Mouse (Mus musculus) mouse trophoblast stem cell (cell line): Measurements from ENCODE around the gene Dnajc21.
"Not testable (repeated sequence)": the region's sequence is repeated elsewhere in the genome, so short reads cannot be mapped to it uniquely, and the experiment has no call there.

Experiments used
- in situ Hi-C, 2 experiments: fragments of 300-500 bp; cut with MseI, MboI; formaldehyde crosslinking; loops; 2 replicates in 1 of 2; 3 replicates in 1 of 2; pipeline ENCODE4 v1.15.1; 2025

Gene Dnajc21

DNA sequence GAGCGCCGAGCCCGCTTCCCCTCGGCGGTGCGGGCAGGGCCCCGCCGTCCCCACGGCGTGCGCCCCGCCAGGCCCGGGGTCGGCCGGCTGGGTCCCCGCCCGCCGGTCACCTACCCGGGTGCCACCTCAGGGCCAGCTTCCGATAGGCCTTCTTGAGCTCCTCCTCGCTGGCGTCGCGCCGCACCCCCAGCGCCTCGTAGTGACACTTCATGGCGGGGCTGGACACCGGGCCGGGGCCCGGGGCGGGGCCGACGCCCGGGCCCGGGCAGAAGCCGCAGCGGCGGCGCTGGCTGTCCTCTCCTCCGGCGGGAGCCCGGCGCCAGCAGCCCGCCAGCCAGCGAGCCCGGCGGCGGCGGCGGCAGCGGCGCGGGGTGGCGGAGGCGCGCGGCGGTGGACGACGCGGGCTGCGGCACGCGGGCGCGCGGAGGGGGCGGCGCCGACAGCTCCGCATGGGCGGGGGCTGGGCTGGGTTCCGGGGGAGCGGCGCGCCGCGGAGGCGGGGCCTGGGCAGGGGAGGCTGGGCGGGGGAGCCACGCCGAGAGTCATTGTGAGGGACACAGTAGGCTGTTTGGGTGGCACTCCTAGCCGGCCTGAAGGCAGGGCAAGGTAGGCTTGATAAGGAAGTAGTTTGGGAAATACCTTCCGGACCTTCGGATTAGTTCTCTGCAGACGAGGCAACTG lies at the start of gene Dnajc21:
Gene Dnajc21 (minus strand): TSS at position 366 of the 681 bp plus-strand sequence.
- in situ Hi-C loops = no loop called here

DNA sequence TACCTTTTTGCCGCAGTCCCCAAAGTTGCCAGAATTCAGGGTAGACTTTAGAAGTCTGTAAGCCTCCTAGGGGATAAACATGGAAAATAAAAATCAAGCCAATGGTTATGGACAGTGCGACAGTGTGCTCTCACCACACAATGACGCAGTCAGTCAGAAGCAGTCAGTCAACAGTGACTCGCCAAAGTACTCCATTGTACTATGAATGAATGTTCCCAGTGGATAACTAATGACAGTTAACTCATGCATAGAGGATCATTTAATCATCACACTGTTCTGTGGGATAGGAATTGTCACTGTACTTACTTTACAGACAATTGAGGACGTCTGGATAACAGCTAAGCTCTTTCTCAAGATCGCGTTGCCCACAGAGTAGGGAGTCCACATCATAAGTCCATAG lies 44.9 kb upstream of the Dnajc21 start:
- in situ Hi-C loops = loop anchor here (25.0 kb wide), 1 partner anchor 372 kb away; no protein-coding TSS in a partner anchor

DNA sequence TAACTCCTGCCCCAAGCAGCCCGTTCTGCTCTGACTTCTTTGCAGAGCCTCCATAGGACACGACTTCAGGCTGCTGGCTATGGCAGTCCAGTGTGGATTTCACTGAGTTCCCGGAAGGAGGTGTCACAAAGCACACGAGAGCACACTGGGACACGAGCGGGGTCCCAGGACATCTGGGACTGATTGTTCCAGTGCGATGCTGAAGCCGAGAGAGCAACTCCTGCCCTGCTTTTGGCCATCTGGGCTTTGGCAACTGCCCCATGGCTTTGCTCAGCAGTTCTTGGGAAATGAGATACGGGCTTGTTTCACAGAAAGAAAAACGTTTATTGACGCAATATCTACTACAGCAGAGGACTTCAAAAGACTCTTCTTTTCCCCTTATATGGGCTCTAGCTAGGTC lies 35.8 kb upstream of the Dnajc21 start:
- in situ Hi-C loops = loop anchor here (25.0 kb wide), 1 partner anchor 381 kb away; no protein-coding TSS in a partner anchor

DNA sequence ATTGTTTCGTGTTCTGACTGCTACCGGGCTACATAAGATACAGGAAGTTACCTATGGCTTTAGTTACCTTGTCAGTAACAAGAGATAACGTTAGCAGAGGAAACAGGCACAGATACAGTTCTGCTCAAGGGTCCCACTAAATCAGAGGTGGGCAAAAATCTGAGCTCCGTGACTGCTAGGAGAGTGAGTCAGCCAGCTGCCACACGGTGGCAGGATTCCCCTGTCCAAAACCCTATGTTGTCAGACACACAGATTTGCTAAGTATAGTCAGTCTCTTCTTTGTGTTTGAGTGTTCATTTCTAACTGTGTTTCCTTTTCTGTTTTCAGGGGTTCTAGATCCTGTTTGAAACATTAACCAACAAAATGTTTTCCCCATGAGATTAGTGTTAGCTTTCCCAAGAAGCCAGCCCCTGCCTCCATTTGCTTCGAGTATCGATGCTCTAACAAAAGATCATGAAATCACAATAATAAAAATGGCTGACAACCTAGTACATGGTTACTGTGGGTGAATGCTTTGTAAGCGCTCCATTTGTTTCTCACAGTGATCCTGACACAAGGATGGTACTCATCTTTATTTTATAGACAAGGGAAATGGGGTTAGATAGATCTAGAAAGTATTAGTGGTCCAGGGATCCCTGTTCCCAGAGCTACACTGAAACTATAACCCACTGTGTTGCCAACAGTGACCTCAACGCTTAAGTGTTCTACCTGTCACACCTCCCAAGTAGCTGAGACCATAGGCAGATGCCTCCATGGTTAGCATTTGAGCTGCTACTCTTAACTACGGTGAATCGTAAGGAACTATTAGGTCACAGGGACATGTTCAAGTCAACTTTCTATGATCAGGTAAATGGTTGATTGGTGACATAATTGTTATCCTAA lies 30.8 kb upstream of the Dnajc21 start:
- in situ Hi-C loops = loop anchor here (25.0 kb wide), 1 partner anchor 386 kb away; no protein-coding TSS in a partner anchor

DNA sequence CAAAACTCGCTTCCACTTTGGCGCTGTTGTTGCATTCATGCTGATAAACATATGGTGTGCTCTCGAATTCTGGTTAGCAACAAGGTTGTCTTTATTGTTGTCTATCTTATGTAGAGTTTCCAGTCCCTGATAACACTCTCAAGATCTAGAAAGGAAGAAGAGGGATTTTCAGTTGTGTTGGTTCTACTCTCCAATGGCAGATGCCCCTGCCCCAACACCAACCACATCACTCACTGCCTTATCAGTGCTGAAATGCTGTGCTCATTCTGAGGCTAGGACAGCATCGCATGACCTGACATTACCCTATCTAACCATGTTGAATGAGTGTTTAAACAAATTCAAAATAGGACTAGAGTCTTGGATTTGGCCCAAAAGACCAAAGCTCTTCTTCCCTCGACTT lies 29.7 kb upstream of the Dnajc21 start:
- in situ Hi-C loops = loop anchor here (25.0 kb wide), 1 partner anchor 387 kb away; no protein-coding TSS in a partner anchor

DNA sequence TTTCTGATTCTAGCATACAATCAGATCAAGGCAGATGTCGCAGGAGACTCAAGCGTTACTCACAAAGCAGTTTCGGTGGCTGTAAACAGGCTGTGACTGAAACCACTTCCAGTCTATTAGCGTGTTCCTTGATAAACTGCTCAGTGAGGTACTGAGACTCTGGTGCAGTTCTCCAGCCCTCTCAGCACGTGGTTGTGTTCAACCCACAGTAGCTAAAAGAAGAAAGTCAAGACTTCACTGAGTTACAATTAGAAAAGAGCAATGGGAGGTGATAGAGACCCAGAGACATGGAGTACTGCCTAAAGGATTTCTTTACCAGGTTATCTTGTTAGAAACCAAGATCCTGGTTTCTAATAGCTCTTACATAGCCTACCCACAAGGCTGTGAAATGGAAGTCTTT lies 29.3 kb upstream of the Dnajc21 start:
- in situ Hi-C loops = no loop called here

DNA sequence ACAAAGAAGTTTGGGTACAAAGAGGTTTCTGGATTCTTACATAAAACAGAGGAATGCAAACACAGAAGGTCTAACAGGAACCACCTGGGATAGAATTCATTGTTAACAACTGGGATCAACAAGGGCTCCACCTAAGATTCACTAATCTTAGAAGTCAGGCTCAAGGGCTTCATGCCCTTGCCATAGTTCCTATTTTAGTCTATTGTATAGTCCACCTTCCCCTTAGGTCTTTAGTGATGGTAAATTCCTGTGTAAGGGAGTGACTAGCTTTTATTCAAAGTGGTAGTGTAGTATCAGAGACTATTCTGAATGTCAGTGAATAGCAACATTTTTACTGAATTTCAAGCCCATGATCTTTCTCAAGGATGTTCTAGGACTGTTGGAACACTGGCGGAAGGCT lies 26.4 kb upstream of the Dnajc21 start:
- in situ Hi-C loops = not testable (repeated sequence)

DNA sequence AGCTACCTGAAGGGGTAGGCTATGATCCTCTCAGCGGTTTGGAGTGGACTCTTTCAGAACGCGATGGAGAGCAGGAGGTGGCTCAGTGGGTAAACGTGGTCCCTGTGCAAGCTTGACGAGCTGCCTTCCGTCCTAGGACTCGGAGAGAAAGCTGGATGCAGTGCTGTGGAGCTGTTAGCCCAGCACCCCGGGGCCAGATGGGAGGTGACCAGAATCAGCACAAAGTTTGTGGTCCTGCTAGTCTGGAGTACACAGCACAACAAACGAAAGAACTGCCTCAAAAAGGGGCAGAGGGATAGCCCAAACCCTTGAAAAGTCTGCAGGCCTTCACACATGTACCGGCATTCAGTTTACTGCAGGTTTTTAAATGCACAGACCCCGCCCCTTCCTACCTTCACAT lies 25.6 kb upstream of the Dnajc21 start:
- in situ Hi-C loops = no loop called here

DNA sequence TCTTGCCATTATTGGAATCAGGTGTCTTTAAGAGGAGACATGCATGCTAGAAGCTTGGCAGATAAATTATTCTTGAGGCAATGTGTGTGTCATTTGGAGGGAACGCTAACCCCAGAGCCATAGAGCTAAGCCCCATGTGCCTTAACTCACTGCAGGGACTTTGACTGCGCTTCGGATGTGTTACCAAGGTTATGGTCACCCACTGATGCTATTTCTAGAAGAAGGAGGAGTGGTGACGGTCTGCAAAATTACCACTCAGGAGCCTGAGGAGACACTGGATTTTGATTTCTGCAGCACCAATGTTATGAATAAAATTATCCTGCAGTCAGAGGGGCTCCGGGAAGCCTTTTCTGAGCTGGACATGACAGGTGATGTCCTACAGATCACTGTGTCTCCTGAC lies 19.8 kb upstream of the Dnajc21 start:
- in situ Hi-C loops = no loop called here

DNA sequence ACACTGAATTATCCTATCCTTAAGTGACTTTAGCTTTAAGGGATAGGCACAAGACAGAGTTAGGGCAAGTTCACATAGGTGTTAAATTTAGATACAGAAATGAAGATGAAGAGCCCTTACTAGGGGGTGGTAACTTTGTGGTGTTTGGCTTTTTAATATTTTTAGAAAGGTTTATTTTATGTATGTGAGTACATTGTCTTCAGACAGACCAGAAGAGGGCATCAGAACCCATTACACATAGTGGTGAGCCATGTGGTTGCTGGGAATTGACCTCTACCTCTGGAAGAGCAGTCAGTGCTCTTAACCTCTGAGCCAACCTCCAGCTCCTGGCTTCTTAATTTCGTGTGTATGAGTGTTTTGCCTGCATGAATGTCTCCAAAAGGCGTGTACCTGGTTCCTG lies 16.9 kb upstream of the Dnajc21 start:
- in situ Hi-C loops = no loop called here

DNA sequence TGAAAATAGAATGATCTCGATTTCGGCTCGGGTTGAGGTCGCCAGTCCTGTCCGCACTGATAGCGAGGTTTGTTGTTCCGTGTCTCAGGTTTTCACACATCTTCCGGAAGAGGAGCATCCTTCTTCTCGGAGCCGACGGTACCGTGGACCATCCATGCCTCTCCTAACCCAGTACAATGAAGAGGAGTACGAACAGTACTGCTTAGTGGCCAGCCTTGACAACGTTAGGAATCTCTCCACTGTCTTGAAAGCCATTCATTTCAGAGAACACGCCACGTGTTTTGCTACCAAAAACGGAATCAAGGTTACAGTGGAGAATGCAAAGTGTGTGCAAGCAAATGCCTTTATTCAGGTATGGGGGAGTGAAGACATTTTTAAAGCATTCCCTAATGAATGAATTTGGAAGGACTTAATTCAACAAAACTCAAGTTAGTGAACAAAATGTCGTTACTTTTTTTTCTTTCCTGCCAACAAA lies 16.1 kb upstream of the Dnajc21 start:
- in situ Hi-C loops = no loop called here

DNA sequence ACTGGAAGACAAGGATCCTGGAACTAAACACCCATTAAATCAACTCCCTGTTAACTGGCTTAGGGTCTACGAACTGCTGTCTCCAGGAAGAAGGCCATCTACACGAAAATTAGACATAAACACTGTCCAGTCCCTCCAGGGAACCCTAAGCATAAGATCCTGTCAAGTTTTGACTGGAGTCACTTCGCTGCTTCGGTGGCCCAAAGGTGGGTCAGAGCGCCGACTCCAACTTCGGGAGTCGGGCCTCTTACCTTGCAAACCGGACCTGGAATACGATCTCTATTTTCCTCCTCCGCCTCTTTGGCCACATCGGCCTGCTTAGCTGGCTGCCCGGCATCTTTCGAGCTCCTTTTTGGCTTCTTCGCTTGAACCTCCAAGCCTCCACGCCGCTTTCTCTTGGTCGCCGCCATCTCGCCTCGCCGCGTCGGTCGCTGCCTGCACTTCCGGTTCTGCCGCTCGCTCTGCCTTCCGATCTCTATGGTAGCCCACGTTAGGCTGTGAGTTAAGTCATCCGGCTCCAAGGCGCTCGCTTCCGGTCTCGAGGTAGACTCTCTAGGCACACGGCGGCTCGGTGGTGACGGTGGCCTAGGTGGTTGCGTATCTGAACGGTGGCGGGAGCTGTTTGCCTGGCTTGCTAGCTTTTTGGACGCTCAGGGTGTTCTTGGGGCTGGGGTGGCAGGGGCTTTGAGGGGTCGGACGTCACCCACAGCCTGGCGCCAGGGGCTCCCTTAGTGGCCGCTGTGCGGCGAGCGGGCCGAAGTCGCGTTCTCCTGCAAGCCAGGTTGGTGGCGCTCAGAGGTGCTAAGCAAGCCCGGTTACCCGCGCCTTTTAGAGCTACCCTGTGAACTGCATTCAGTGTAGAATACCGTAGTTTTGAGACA lies 15.4 kb upstream of the Dnajc21 start, which contains the start of the genes Brix1 and Rad1:
Gene Brix1 (minus strand): TSS at position 464 of the 881 bp plus-strand sequence.
Gene Rad1 (plus strand): TSS at position 535 of the 881 bp plus-strand sequence.
- in situ Hi-C loops = no loop called here

DNA sequence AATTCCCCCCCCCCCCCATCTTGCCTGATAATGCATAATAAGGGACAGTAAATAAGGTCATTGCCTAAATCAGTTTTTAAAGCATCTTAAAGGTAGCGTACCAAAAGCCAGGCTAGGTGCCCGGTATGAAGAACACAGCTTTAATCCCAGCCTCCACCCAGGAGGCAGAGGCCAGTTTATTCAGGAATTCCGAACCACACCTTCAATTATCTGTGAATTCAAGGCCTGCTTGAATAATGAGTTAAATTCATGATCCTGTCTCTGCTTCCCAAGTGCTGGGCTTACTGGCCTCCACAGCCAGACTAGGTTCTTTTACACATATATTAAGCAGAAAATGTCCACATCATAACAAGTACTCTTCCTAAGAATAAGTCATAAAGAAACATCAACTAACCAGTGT lies 625 bp upstream of the Dnajc21 start:
- in situ Hi-C loops = no loop called here

DNA sequence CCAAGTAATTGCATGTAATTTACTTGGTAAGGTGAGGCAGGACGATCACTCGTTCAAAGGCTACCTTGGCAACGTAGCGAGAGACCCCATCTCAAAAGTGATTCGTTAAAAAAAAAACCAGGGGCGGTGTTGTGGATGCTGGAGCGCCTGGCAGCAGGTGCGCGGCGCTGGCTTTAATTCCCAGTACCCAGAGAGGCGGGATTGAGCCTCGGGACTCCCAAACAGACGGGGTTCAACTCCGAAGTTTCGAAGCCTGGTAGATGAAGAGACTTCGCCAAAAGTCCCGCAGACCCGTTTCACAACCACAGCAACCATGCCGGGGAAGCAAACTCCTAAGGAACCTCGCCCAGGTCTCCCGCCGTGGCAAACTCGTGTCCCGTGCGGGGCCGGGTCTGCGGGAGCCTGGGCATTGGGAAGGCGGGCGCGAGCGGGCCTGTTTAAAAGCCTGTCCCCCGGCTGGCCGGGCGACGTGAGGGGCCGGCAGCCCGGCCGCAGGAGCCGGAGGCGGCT lies 620 bp downstream of the Dnajc21 start:
- in situ Hi-C loops = no loop called here

DNA sequence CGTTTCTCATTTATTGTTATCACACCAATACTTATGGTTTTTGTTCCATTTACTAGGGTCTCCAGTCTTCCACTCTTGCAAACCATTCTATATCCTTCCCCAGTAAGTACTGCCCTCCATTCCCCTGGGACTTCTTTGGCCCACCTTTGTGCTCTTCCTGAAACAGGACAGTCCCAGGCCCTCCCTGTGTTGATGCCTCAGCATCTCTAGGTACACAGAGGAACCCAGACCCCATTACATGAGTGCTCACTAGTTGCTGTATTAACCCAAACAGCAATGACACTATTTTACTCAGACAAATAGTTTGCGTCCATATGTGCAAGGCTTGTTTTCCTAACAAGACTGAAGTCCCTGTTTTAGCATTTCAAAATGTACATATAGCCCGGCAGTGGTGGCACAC lies 1.6 kb downstream of the Dnajc21 start:
- in situ Hi-C loops = no loop called here

DNA sequence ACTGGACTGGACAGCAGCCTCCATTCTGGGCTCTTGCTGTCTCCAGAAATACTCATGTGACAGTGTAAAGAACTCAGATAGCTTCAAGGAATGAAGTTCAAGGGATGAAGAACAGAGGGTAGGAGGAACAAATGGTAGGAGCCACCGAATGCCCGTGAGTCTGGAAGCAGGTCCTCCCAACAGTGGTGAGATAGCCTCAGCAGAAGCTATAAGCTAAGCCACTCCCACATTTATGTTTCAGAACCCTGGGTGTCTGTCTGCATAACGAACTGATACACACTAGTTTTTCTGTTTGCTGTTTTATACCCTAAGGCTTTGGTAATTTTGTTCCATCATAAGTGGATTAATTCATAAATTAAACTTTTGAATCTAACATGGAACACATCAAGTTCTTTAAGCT lies 5.6 kb downstream of the Dnajc21 start:
- in situ Hi-C loops = no loop called here

DNA sequence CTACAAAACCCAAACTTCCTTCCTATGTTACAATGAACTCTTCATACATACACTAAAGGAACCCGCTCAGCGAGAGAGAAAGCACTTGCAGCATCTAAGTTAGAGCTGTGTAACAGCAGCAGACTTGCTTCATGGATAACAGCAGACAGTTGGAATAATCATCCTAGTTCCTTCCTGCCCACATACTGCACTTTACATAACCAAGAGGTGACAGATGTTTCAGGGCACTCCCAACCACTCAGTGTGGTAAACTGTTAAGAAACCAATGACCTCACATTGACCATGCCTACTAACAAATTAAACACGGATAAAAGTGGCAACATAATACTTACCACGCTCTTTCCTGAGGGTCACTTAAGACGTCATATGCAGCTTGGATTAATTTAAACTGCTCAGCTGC lies 6.8 kb downstream of the Dnajc21 start:
- in situ Hi-C loops = no loop called here

DNA sequence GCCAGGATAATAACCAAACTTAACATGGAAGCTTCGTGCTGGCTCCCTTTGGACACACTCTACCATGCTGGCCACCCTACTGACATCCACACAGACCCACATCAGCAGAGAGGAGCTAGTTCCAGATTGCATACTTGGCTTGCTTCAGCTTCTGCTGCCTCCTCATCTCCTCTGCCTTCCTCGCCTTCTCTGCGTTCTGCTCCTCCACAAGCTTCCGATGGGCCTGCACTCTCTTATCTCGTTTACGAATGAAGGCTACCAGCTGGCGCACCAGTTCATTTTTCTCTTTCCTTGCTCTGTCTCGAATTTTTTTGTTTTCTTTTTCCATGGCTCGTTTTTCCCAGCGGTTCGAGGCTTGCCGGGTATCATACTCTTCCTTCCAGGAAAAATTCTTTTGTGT lies 9.3 kb downstream of the Dnajc21 start:
- in situ Hi-C loops = no loop called here

DNA sequence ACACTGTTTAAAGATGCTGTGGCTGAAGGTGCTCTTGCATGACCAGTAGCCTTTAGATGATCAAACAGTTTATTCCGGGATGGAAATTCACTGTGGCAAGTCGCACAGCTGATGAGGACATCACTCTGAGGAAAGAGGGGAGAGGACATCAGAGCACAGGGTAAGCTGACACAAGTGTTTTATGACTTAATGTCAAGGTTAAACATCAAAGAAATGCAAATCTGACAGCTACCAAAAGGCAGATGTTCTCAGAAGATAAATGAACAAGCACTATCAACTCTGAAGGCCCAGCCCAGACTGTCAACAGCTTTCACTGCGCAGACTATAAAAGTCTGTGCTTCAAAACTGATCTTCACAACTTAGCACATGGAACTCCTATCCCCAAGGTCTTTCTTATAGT lies 23.2 kb downstream of the Dnajc21 start:
- in situ Hi-C loops = no loop called here

DNA sequence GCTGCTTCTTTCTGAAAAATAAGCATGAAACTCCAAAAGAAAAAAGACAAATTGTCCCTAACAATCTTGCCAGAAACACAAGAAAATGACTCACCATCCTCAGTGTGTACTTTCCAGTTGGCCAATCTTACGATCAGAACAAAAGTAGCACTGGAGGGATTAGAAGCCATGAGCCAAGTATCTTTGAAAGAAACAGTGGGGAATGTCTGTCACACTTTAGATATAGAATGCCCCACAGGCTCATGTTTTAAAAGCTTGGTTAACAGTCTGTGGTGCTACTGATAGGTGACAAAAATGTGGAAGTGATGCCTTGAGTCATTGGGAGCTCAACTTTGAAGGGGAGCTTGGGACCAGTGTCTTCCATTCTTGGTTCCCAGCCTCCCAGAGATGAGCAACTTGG lies 28.0 kb downstream of the Dnajc21 start:
- in situ Hi-C loops = no loop called here

DNA sequence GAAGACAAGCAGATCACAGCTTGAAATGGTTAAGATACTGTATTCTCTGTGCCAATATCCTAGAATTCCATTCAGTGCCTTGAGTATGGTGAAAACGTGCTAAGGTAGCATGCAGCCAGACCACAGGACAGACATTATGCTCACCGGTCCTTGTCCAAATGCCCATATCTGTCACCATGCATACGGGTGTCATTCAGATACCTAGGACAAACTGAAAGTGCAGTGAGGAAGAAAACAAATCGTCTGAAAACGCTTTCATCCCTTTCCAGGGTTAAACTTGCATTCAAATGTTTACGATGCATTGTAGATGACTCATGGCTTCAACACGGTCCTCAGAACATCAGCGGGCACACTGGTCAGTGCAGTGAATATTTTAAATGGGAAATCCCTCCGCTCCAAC lies 28.8 kb downstream of the Dnajc21 start:
- in situ Hi-C loops = no loop called here
